Mouse (Mus musculus) lung, postnatal 10 days (tissue): Measurements from ENCODE around the gene Myog.

ENCODE experiments used
- DNase-seq: peaks from one replicate; pipeline ENCODE4 v3.0.0; 2021

Myog gene

GRCm38 (mm10) chr1:134326841-134327346 is 37.1 kb downstream of the Myog start:
- no peak for DNase-seq

DNA sequence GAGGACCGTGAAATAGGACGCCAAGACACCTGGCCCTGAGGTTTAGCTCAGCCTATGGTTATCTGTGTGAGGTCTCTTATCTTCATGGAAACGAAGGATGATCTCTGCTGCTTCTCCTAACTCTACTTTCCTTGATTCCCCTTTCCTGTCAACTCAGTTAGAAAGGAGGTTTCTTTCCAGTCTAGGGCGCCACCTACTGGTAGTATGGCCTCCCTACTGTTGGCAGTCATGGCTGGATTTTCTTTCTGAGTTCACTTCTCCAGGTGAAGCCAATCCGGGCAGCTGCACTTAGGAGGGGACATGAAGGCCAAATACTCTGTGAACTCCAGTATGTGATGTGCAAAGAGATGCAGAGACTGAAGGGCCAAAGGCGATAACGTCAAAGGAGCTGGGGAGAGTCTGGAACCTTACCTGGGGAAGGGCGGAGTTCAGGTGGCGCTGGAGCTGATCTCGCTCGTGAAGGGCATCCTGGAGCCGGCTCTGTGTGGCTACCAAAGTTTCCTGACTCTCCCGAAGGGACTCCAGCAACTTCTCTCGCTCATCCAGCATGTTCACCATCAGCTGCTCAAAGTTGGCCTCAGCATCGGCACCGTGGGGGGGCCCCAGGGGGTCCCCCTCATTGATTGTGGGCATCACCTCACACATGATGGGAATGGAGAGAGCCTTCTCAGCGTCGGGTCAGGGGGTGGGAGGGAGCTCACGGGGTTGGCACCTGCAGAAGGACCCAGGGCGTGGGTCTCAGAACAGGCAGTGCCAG is 42.3 kb downstream of the Myog start:
- peak; percentile 88 for DNase-seq

DNA sequence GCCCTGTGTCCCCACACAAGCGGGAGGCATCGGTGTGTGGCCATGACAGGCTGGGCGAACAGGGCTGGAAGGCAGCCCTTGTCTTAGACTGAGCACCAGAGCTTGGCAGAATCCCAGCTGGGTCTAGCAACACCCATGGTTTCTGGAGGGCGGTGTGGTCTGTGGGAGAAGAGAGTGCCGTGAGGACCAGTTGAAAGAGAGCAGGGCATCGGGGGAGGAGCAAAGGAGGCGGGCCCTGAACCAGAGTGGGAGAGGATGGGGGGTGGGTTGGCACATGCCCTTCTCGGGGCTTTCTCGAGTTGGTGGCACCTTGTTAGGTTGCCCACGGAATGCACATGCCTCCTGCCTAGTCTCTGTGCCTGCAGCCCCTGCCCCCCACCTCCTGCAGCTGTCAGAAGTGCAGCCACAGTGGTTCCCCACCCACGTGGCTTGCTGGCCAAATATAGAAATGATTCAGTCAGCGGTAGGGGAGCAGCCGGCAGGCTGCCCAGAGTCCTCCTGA is 43.0 kb downstream of the Myog start, which contains the start of gene Ppfia4:
TSS of gene Ppfia4 (minus strand) at position 159 of the 502 bp plus-strand sequence.
- peak; percentile 80 for DNase-seq

DNA sequence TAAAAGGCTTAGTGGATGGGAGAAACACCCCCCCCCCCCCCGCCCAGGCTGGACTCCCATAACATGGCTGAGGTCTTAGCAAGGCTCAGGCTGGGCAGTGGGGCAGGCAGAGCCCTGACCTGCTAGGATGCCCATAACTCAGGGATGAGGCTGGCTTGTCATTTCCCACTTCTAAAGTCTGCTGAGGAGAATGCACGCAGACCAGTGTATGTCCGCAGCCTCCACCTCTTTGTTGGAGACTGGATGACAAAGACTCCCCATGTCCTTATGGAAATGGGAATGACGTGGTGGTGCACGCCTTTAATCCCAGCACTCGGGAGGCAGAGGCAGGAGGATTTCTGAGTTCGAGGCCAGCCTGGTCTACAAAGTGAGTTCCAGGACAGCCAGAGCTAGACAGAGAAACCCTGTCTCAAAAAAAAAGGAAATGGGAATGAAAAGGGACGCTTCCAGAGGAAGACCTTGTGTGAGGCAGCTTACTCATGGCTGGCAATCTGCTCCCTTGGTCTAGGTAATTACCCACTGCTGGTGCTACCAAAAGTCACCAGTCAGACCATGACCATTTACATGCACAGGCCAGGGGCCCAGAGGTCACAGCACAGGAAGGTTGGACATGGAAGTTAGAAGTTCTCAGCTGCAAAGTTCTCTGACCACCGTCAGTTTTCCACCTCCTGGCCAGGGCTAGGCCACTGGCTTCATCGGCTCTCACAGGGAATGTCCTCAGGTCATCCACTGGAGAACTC is 43.8 kb downstream of the Myog start:
- DNase-seq: no peak

DNA sequence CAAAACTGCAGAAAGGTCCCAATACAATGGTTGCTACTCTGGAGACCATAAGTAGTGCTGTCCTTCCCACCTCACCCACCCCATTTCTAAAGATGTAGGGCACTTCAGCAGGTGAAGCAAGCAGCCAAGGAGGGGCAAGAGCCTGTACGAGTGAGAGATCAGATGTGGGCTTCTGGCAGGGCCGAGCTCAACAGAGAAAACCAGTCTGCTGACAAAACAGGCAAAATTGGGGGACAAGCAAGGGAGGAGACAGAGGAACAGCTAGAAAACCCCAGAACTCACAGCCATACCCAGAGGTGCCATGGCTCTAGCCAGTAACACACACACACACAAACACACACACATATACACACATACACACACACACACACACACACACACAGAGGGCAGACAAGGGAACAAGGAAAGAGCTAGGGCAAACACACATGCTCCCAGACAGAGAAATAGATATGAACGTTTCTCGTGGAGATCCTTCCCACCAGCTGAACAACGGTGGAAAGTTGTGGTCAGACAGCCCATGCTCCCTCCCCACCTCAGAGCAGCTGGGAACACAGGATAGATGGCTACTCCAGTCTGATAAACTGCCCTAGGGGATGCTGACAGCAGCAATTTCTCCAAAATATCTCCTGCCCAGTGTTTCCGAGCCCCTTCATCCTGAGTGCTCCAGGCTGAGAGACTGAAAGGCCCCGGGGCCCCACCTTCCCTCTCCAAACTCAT is 44.5 kb downstream of the Myog start:
- DNase-seq: no peak

DNA sequence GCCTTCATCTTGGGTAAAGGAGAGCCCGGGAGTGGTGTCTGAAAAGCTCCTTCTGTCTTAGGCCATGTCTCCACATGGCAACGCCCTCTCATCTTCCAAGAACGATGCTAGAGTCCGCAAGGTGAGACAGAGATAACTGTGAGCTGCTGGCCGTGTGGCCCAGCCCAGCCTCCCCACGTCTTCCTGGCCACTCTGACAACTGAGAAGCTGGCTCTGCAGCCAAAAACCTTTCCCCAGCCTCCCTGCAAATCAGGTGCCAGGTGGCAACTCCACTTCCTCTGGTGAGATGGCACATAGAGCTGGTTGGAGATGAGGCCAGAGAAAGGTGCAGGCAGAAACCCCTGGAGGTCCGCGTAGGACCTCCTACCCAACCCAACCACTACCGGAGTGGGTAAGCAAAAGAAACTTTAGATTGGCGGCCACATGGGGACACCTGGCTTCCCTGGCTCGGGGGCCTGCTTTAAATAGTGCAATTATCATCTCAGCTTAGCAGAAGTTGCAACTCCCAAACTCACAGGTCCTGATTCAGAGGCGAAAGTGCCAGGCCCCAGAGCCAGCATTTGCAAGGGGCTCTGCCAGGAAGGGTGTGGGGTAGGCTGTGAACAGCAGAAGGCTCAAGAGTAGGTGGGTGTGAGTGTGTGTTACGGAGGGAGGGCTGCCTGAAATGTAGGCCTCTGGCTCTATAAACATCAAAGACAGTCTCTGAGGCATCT is 45.6 kb downstream of the Myog start:
- DNase-seq: no peak

DNA sequence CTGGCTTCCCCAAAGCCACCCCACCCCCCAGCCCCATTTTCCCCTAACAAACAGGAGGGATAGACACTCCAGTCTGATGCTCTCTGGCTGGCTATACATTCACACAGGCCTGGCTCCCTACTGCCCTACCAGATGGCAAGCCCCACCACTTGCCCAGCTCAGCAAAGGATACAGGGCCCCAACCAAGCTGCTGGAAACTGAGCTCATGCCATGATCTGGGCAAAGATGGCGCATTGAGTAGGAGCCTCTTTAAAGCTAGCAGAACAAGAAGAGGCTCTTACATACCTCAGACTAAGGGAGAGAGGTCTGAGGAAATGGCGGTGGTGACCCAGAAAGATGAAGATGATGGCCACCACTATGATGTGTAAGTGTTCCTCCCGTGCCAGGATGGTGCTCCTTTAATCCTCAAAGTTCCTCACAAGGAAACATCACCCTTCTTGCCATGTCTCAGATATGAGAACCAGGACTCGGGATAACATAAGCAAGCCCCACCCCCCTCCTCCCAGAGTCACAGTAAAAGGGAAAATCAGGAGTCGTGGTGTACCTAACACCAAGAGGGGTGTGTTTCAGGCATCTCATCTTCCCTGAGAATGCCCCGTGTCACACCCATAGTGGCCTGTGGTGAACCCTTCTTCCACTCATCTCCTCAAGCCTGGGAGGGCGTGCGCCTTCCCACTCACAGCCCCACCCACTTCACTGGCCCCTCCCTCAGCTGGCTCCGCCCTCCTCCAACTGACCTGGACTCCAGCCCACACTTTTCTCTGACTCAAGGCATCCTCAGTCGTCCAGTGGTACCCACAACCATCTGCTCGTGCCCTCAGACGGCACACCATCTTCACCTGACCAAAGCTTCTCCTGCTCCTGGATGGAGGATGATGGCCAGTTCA is 46.4 kb downstream of the Myog start:
- DNase-seq: peak; percentile 44

DNA sequence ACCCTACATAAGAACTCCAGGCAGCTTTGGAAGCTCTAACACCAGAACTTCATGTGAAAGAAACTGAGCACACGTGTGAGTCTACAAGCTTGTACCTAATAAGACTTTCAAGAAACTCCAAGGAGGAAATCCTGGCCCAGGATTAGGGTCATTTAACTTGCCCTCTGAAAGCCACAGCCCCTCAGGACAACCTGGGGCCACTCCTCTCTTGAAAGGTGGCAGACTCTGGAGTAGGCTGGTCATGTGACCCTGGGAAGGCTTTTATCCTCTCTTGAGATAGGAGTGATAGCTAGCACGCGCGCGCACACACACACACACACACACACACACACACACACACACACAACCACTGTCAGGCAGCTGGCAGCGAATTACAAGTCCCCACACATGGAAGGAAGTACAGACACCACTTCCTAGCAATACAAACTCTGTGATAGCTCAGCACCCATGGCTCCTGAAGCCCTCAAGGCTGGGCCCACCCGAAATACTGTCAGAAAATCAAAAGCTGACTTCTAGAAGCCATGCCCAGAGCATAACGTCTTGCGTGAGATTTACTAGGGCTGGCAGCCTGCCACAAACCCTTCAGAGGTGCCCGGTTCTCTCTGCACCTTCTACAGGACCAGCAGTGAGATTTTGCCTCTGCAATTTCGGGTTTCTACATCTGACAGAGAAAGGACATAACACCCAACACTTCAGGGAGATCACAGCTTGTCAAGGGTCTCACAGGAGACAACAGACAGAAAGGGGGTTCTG is 47.3 kb downstream of the Myog start:
- DNase-seq: no peak

DNA sequence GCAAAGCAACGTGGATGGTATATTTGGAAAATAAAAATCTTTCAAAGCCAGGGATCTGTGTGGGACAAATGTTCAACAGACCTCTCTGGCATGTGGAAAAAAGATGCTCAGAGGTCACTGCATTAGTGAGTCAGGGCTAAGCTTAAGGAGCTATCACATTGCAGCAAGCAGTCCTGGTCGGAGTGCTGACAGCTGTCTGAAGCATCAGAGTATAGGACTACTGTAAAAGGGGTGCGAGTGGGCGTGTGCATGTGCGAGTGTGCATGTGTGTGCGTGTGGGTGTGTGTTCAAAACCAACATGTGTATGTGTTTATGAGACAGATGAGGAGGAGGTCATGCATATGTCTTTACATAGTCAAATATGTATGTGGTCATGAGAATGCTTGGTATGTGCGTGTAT is 49.4 kb downstream of the Myog start:
- no peak for DNase-seq

DNA sequence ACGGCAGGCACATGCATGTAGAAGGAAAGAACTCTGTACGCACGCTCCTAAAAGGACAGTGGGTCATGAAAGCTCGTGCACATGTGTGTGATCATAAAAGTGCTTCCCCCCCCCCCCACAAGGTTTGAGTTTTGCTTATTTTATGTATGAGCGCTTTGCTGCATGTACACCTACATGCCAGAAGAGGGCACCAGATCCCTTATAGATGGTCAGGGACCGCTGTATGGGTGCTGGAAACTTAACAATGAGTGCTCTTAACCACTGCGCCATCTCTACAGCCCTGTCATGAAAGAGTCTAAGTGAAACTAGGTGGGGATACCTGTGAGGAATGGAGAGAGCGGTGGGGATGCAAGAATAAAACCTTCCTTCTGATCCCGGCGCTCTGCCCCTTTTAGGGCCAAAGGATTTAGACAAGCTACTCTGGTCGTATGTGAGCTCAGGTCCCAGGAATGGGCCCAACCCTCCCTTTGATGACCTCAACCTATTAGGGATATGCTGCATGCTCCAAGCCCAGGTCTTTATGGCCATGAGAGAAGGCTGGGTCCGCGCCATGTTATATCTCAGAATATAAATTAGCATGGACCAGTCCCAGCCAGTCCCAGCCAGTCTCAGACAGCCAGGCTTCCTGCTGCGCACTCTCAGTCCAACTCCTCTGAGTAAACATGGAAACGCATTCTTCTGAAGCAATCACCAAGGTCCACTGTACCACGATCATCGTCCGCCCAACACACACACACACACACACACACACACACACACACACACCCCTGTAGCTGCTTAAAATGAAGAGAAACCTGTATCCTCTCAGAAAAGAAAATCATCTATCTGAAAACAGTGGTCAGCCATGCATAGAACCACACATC is 50.2 kb downstream of the Myog start:
- no peak for DNase-seq

DNA sequence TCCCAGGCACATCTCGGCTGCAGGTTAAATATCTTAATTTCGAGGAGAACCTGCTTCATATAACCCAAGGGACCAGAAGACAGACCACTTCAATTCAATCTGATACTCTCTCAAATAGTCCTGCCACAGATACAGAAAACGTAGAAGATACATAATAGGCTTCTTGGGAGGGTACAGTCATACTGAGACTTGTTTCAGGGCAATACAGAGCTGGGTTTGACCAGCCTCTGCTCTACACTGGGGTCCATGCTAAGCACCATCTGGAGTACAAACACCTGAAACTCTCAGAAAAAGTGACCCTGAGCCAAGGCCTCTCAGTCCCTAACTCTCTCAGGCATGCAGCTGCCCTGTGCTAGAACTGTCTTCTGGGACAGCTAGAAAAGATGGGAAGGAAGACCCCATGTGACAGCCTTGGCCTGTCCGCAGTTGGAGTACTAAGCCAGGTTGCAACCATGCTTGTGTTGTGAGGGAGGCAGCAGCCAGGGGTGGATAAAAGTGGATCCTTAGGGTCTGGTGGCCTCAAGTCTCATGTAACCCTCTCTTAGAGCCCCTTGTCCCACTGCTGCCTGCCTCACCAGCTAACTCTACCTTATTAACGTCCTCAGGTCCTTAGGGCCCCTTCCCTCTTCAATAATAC is 52.0 kb downstream of the Myog start:
- no peak for DNase-seq
